Comparison of ENCODE assay signal across 8 mouse cellular contexts in genomic region chr12:36040571-36041280, GRCm38 (mm10). TPM values are rescaled to one million over a fixed set of nuclear protein-coding genes. Genes with fewer than 3 reads are reported as not detected.
DNase-seq lines count a peak whose midpoint lies in the region; ATAC-seq and TF ChIP-seq lines count a peak whose summit lies in the region.

No protein-coding gene starts in this region.

- DNase-seq in embryonic facial prominence, embryonic 10.5 days (ENCODE audit: low spot score), result peak; percentile 51
- DNase-seq in induced T-regulatory cell, adult 2 months (ENCODE audit: low read depth), result peak; percentile 68
- no peak for DNase-seq in midbrain, postnatal 0 days (ENCODE audit: low spot score)
- no peak for DNase-seq in ovary, postnatal 10 days (ENCODE audit: low spot score)
- no peak for DNase-seq in right cerebral cortex, postnatal 10 days (ENCODE audit: low spot score in 2 of 2)
- no peak for DNase-seq in kidney, adult 8-10 months

- WGBS in embryonic facial prominence, embryonic 10.5 days, result 56% methylated on average over 10 of the region's 10 CpGs
- WGBS in midbrain, postnatal 0 days, result 40% methylated on average over 10 of the region's 10 CpGs

- ATAC-seq in megakaryocyte, adult 5-6 weeks (ENCODE audit: poor library complexity, severe bottlenecking), result no peak
- ATAC-seq in midbrain, postnatal 0 days (ENCODE audit: low FRiP score), result no peak

- no peak for TF ChIP-seq CTCF in midbrain, postnatal 0 days (IDR thresholded peaks at IDR 0.05)

- peaks cover 48% of the 10 kb centered on the region for H3K4me1 ChIP-seq in megakaryocyte, embryonic 14.5 days
- H3K4me1 ChIP-seq in embryonic facial prominence, embryonic 10.5 days, result peaks cover 29% of the 10 kb centered on the region
- no peaks in the 10 kb centered on the region; the same call in 1 of the 2 replicates for H3K4me1 ChIP-seq in midbrain, postnatal 0 days (ENCODE audit: insufficient read depth, low read length)

- no peak overlapping the region; the same call in 1 of the 2 replicates for H3K27ac ChIP-seq in embryonic facial prominence, embryonic 10.5 days (replicated peaks)
- peak overlapping the region; percentile 27; the same call in 1 of the 2 replicates for H3K27ac ChIP-seq in midbrain, postnatal 0 days (ENCODE audit: low read depth, low read length)

- H3K9ac ChIP-seq in midbrain, postnatal 0 days (replicated peaks; ENCODE audit: low read length, poor library complexity, severe bottlenecking), result peak overlapping the region; percentile 80; the same call in 1 of the 2 replicates

- H3K4me2 ChIP-seq in midbrain, postnatal 0 days (ENCODE audit: low read depth, low read length, poor library complexity, severe bottlenecking), result peak overlapping the region; percentile 67

- H3K27me3 ChIP-seq in megakaryocyte, embryonic 14.5 days (replicated peaks), result peaks cover 2% of the 10 kb centered on the region
- H3K27me3 ChIP-seq in embryonic facial prominence, embryonic 10.5 days (replicated peaks; ENCODE audit: low read depth, poor library complexity, severe bottlenecking), result no peaks in the 10 kb centered on the region
- H3K27me3 ChIP-seq in midbrain, postnatal 0 days (ENCODE audit: insufficient read depth, low read length), result no peaks in the 10 kb centered on the region

- peaks cover 12% of the 10 kb centered on the region for H3K36me3 ChIP-seq in megakaryocyte, embryonic 14.5 days (replicated peaks; ENCODE audit: low read length)
- peaks cover 6% of the 10 kb centered on the region; the same call in 1 of the 2 replicates for H3K36me3 ChIP-seq in embryonic facial prominence, embryonic 10.5 days (replicated peaks)
- no peaks in the 10 kb centered on the region for H3K36me3 ChIP-seq in midbrain, postnatal 0 days (ENCODE audit: insufficient read depth, low read length)

- peak overlapping the region; percentile 98 for H3K4me3 ChIP-seq in megakaryocyte, embryonic 14.5 days (replicated peaks)
- H3K4me3 ChIP-seq in embryonic facial prominence, embryonic 10.5 days, result peak overlapping the region; percentile 93
- H3K4me3 ChIP-seq in midbrain, postnatal 0 days (ENCODE audit: low read depth, low read length), result peak overlapping the region; percentile 53

- H3K9me3 ChIP-seq in megakaryocyte, embryonic 14.5 days, result no peaks in the 10 kb centered on the region
- H3K9me3 ChIP-seq in embryonic facial prominence, embryonic 10.5 days, result no peaks in the 10 kb centered on the region
- H3K9me3 ChIP-seq in midbrain, postnatal 0 days (ENCODE audit: low read length), result no peaks in the 10 kb centered on the region

RNA-seq across cellular contexts. Expression of gene Tspan13, which starts 1.6 kb away (rescaled TPM):
- polyA plus RNA-seq in megakaryocyte, embryonic 14.5 days (2012; ENCODE audit: insufficient read depth, low replicate concordance), result 56.8 and 390 TPM in 2 replicates
- 28.8 and 30.4 TPM in 2 replicates for total RNA-seq in megakaryocyte, adult 5-6 weeks (2015)
- total RNA-seq in megakaryocyte, adult 5-6 weeks (2017), result 20.3 and 21.4 TPM in 2 replicates
- 105 and 112 TPM in 2 replicates for polyA plus RNA-seq in embryonic facial prominence, embryonic 10.5 days (2016; fragmentation: Nextera tagmentation; extraction: Ambion mirVana)
- 293 and 335 TPM in 2 replicates for total RNA-seq in midbrain, postnatal 0 days (2014; rRNA removed)
- polyA plus RNA-seq in midbrain, postnatal 0 days (2015; fragmentation: Nextera tagmentation; extraction: Ambion mirVana), result 420 and 425 TPM in 2 replicates

RNA-seq across cellular contexts. Expression of gene Agr2, which starts 48.0 kb away (rescaled TPM):
- not detected in 2 replicates for polyA plus RNA-seq in megakaryocyte, embryonic 14.5 days (2012; ENCODE audit: insufficient read depth, low replicate concordance)
- not detected in 2 replicates for total RNA-seq in megakaryocyte, adult 5-6 weeks (2015)
- total RNA-seq in megakaryocyte, adult 5-6 weeks (2017), result not detected in 2 replicates
- not detected in 2 replicates for polyA plus RNA-seq in embryonic facial prominence, embryonic 10.5 days (2016; fragmentation: Nextera tagmentation; extraction: Ambion mirVana)
- not detected in 2 replicates for total RNA-seq in midbrain, postnatal 0 days (2014; rRNA removed)
- 0.20 TPM in 1 of 2 replicates, not detected in the other for polyA plus RNA-seq in midbrain, postnatal 0 days (2015; fragmentation: Nextera tagmentation; extraction: Ambion mirVana)

Comparison
In these comparisons a context has a peak if more than half of its experiments do, and no peak if none do; other contexts are left out.
1. DNase-seq: peak in embryonic facial prominence, embryonic 10.5 days (single experiment) and induced T-regulatory cell, adult 2 months (single experiment); none in midbrain, postnatal 0 days (single experiment), ovary, postnatal 10 days (single experiment), right cerebral cortex, postnatal 10 days (0 of 2) and kidney, adult 8-10 months (0 of 2).
2. Peak in every context shown above with its lines, with median percentiles within 50 percentile points of each other: H3K4me3 ChIP-seq.